Mouse (Mus musculus) CH12.LX (cell line): ENCODE measurements around the gene Sgpp1. TPM values are rescaled to one million over a fixed set of nuclear protein-coding genes. Genes with fewer than 3 reads are reported as not detected.

Source experiments
- DNase-seq: peaks from one replicate; pipeline ENCODE4 v3.0.0-alpha.2; 2013; ENCODE audit errors: extremely low read depth
- H3K27ac ChIP-seq: 2 replicates; pipeline ENCODE4 v1.5.1; 2012; ENCODE audit warnings: low read depth, mild to moderate bottlenecking, control low read depth, moderate library complexity; ENCODE audit not compliant: insufficient read depth
- H3K27me3 ChIP-seq: replicated peaks from 2 replicates; pipeline ENCODE3; 2012; ENCODE audit warnings: inconsistent platforms
- H3K36me3 ChIP-seq, 2 experiments: replicated peaks in 1 of 2; 2 replicates each; pipeline versions ENCODE3 to v1.6.1; 2012; ENCODE audit warnings: inconsistent platforms in 1 of 2, low read length in 1 of 2, mild to moderate bottlenecking in 1 of 2, mixed read lengths in 1 of 2, moderate library complexity in 1 of 2; ENCODE audit not compliant: control insufficient read depth in 1 of 2, insufficient read depth in 1 of 2
- H3K4me1 ChIP-seq, 2 experiments: 2 replicates each; pipeline ENCODE4 v1.6.1; 2012; ENCODE audit warnings: inconsistent platforms in 1 of 2, moderate library complexity in 1 of 2; ENCODE audit not compliant: insufficient read depth in 2 of 2, control insufficient read depth in 1 of 2
- H3K4me2 ChIP-seq: 2 replicates; pipeline ENCODE4 v1.6.1; 2012; ENCODE audit warnings: low read depth, mild to moderate bottlenecking, control low read depth; ENCODE audit not compliant: poor library complexity, insufficient read depth, severe bottlenecking
- H3K4me3 ChIP-seq, 3 experiments: fragments of 150-350 bp in 1 of 3; sonication (generic) in 1 of 3; replicated peaks in 1 of 3; 2 replicates each; pipeline versions ENCODE3 to v1.5.1; 2011 to 2012; ENCODE audit warnings: low read depth in 2 of 3, low read length in 2 of 3, mild to moderate bottlenecking in 2 of 3, moderate library complexity in 2 of 3, control low read depth in 1 of 3, improper control_type of control experiment in 1 of 3, inconsistent platforms in 1 of 3, mixed read lengths in 1 of 3; ENCODE audit not compliant: poor library complexity in 1 of 3
- H3K79me2 ChIP-seq: replicated peaks from 2 replicates; pipeline ENCODE4 v1.6.1; 2012; ENCODE audit warnings: mild to moderate bottlenecking, moderate library complexity; ENCODE audit not compliant: control insufficient read depth, poor library complexity, insufficient read depth, severe bottlenecking; ENCODE audit errors: extremely low read depth
- H3K9ac ChIP-seq: 2 replicates; pipeline ENCODE4 v1.6.1; 2012; ENCODE audit warnings: low read depth, mild to moderate bottlenecking, control low read depth, moderate library complexity; ENCODE audit not compliant: insufficient read depth
- H3K9me3 ChIP-seq: replicated peaks from 2 replicates; pipeline ENCODE3; 2012; ENCODE audit warnings: low read length, inconsistent platforms, mixed read lengths
- BHLHE40 ChIP-seq: IDR thresholded peaks from 2 replicates; pipeline ENCODE4 v1.6.1; 2011; ENCODE audit warnings: mild to moderate bottlenecking, low read depth, low read length, improper control_type of control experiment
- CHD1 ChIP-seq: IDR thresholded peaks from 2 replicates; pipeline ENCODE4 v1.6.1; 2012; ENCODE audit warnings: low read depth, low read length, improper control_type of control experiment, inconsistent platforms
- CHD2 ChIP-seq: IDR thresholded peaks from 2 replicates; pipeline ENCODE4 v1.6.1; 2011; ENCODE audit warnings: low read length, improper control_type of control experiment
- CTCF ChIP-seq, 2 experiments: IDR thresholded peaks in 1 of 2; conservative IDR thresholded peaks in 1 of 2; 2 replicates each; pipeline ENCODE4 v1.5.1; 2011 to 2012; ENCODE audit warnings: low read depth in 2 of 2, low read length in 2 of 2, improper control_type of control experiment in 1 of 2, inconsistent platforms in 1 of 2, mild to moderate bottlenecking in 1 of 2, moderate library complexity in 1 of 2
- E2F4 ChIP-seq: IDR thresholded peaks from 2 replicates; pipeline ENCODE4 v1.6.1; 2011; ENCODE audit warnings: low read depth, low read length, improper control_type of control experiment; ENCODE audit not compliant: insufficient replicate concordance
- ELF1 ChIP-seq: IDR thresholded peaks from 2 replicates; pipeline ENCODE4 v1.6.1; 2014; ENCODE audit warnings: low read depth, mild to moderate bottlenecking, inconsistent platforms, low read length, improper control_type of control experiment
- ETS1 ChIP-seq: conservative IDR thresholded peaks from 2 replicates; pipeline ENCODE4 v1.6.1; 2012; ENCODE audit warnings: low read depth, mild to moderate bottlenecking, inconsistent platforms, low read length, improper control_type of control experiment, moderate library complexity
- IRF4 ChIP-seq: IDR thresholded peaks from 2 replicates; pipeline ENCODE4 v1.6.1; 2014; ENCODE audit warnings: low read depth, mild to moderate bottlenecking, inconsistent platforms, low read length, improper control_type of control experiment
- JUND ChIP-seq: conservative IDR thresholded peaks from 2 replicates; pipeline ENCODE4 v1.6.1; 2011; ENCODE audit warnings: low read depth, low read length, improper control_type of control experiment
- MAFK ChIP-seq: IDR thresholded peaks from 2 replicates; pipeline ENCODE4 v1.6.1; 2011; ENCODE audit warnings: low read length, improper control_type of control experiment; ENCODE audit not compliant: insufficient replicate concordance
- MAX ChIP-seq: IDR thresholded peaks from 2 replicates; pipeline ENCODE4 v1.6.1; 2011; ENCODE audit warnings: low read length, improper control_type of control experiment
- MAZ ChIP-seq: IDR thresholded peaks from 2 replicates; pipeline ENCODE4 v1.6.1; 2012; ENCODE audit warnings: low read depth, mild to moderate bottlenecking, inconsistent platforms, low read length, improper control_type of control experiment, moderate library complexity
- MEF2A ChIP-seq: IDR thresholded peaks from 2 replicates; pipeline ENCODE4 v1.6.1; 2014; ENCODE audit warnings: low read depth, mild to moderate bottlenecking, inconsistent platforms, low read length, improper control_type of control experiment, borderline replicate concordance
- MYC ChIP-seq: IDR thresholded peaks from 2 replicates; pipeline ENCODE4 v1.6.1; 2011; ENCODE audit warnings: low read depth, mild to moderate bottlenecking, improper control_type of control experiment, low read length
- NELFE ChIP-seq: IDR thresholded peaks from 2 replicates; pipeline ENCODE4 v1.6.1; 2011; ENCODE audit warnings: low read depth, low read length, improper control_type of control experiment
- NRF1 ChIP-seq: IDR thresholded peaks from 2 replicates; pipeline ENCODE4 v1.6.1; 2014; ENCODE audit warnings: low read depth, mild to moderate bottlenecking, inconsistent platforms, low read length, improper control_type of control experiment, moderate library complexity
- PAX5 ChIP-seq: IDR thresholded peaks from 2 replicates; pipeline ENCODE4 v1.6.1; 2012; ENCODE audit warnings: low read length, inconsistent platforms, mixed read lengths
- POLR2AphosphoS2 ChIP-seq: IDR thresholded peaks from 2 replicates; pipeline ENCODE4 v1.6.1; 2011; ENCODE audit warnings: low read depth, low read length, improper control_type of control experiment
- RAD21 ChIP-seq: IDR thresholded peaks from 2 replicates; pipeline ENCODE4 v1.6.1; 2011; ENCODE audit warnings: low read depth, mild to moderate bottlenecking, low read length, improper control_type of control experiment, moderate library complexity
- RCOR1 ChIP-seq: conservative IDR thresholded peaks from 2 replicates; pipeline ENCODE4 v1.6.1; 2012; ENCODE audit warnings: low read depth, mild to moderate bottlenecking, inconsistent platforms, low read length, improper control_type of control experiment
- SIN3A ChIP-seq: IDR thresholded peaks from 2 replicates; pipeline ENCODE4 v1.6.1; 2012; ENCODE audit warnings: low read length, improper control_type of control experiment, inconsistent platforms
- SMC3 ChIP-seq: IDR thresholded peaks from 2 replicates; pipeline ENCODE4 v1.6.1; 2011; ENCODE audit warnings: low read depth, low read length, improper control_type of control experiment
- TBP ChIP-seq: conservative IDR thresholded peaks from 2 replicates; pipeline ENCODE4 v1.6.1; 2011; ENCODE audit warnings: low read depth, low read length, improper control_type of control experiment
- TCF12 ChIP-seq: IDR thresholded peaks from 2 replicates; pipeline ENCODE4 v1.6.1; 2014; ENCODE audit warnings: low read depth, mild to moderate bottlenecking, inconsistent platforms, low read length, improper control_type of control experiment
- UBTF ChIP-seq: IDR thresholded peaks from 2 replicates; pipeline ENCODE4 v1.6.1; 2012; ENCODE audit warnings: low read depth, mild to moderate bottlenecking, inconsistent platforms, low read length, improper control_type of control experiment, moderate library complexity
- USF2 ChIP-seq: conservative IDR thresholded peaks from 2 replicates; pipeline ENCODE4 v1.6.1; 2011; ENCODE audit warnings: low read depth, low read length, improper control_type of control experiment
- ZC3H11A ChIP-seq: IDR thresholded peaks from 2 replicates; pipeline ENCODE4 v1.6.1; 2012; ENCODE audit warnings: low read depth, mild to moderate bottlenecking, inconsistent platforms, low read length, improper control_type of control experiment
- ZKSCAN1 ChIP-seq: IDR thresholded peaks from 2 replicates; pipeline ENCODE4 v1.6.1; 2012; ENCODE audit warnings: low read depth, inconsistent platforms, low read length, improper control_type of control experiment, borderline replicate concordance
- ZNF384 ChIP-seq: IDR thresholded peaks from 2 replicates; pipeline ENCODE4 v1.6.1; 2012; ENCODE audit warnings: low read depth, low read length, improper control_type of control experiment, inconsistent platforms
- dilution Hi-C: fragments of 300-500 bp; cut with MboI; formaldehyde crosslinking; loops from 2 replicates; pipeline ENCODE4 v1.14.3; 2020; ENCODE audit warnings: low sequenced_read_pairs; ENCODE audit not compliant: extremely low pct_unique_long_range_greater_than_20kb, extremely low pct_ligation_motif_present
- in situ Hi-C: fragments of 300-500 bp; cut with MboI; formaldehyde crosslinking; loops from 3 replicates; pipeline ENCODE4 v1.14.3; 2019; ENCODE audit warnings: low sequenced_read_pairs, low pct_ligation_motif_present, low pct_unique_long_range_greater_than_20kb, mixed read lengths
- polyA plus RNA-seq: library from polyadenylated mRNA; unstranded; fragments of >175 nt; gene quantifications from 2 replicates; pipeline ENCODE4 v1.2.1, GENCODE M21; 2012; ENCODE audit warnings: low read depth; ENCODE audit not compliant: insufficient read length
- total RNA-seq, 2 experiments: library from RNA; depleted of rRNA; stranded (reverse); fragments of 300-350 nt in 1 of 2; fragments of >200 nt in 1 of 2; gene quantifications; 2 replicates each; pipeline ENCODE4 v1.2.3; 2012 to 2014

Sgpp1 gene
- total and polyA plus RNA-seq, 3 experiments = 17.3 to 43.9 (median 23.6) TPM

GRCm38 (mm10) chr12:75726349-75726861, 9.1 kb downstream of the Sgpp1 start (continued):
- TF ChIP-seq MAZ (peak; percentile 66), ELF1 (peak; percentile 60), TCF12 (peak; percentile 77; the same call in 1 of the 2 replicates), MYC (no peak), ZC3H11A (no peak), PAX5 (no peak), SMC3 (no peak), MAX (peak; percentile 27), IRF4 (peak; percentile 86), NELFE (peak; percentile 62), USF2 (no peak), MEF2A (no peak), POLR2AphosphoS2 (peak; percentile 57; the same call in 1 of the 2 replicates), CTCF (conservative IDR thresholded peaks at IDR 0.05 in 1 of 2, IDR thresholded peaks at IDR 0.05 in 1 of 2; ENCODE audit: low read depth in 2 of 2, low read length in 2 of 2) (no peak), ETS1 (peak; percentile 38; the same call in 1 of the 2 replicates), TBP (peak; percentile 87), CHD2 (peak; percentile 70; the same call in 1 of the 2 replicates), UBTF (no peak), E2F4 (no peak)

GRCm38 (mm10) chr12:75724621-75725324, 10.8 kb downstream of the Sgpp1 start:
- dilution Hi-C loops (no loop called here), in situ Hi-C loops (no loop called here)
- TF ChIP-seq ZKSCAN1 (no peak), NRF1 (no peak), RCOR1 (no peak), MAFK (no peak), E2F4 (no peak), ELF1 (no peak), MAZ (no peak), BHLHE40 (no peak), IRF4 (no peak), POLR2AphosphoS2 (no peak), ZC3H11A (no peak), MEF2A (no peak), RAD21 (no peak), CHD1 (no peak), ZNF384 (no peak), SMC3 (no peak), CTCF (conservative IDR thresholded peaks at IDR 0.05 in 1 of 2, IDR thresholded peaks at IDR 0.05 in 1 of 2; ENCODE audit: low read depth in 2 of 2, low read length in 2 of 2) (no peak), JUND (no peak), SIN3A (no peak), MAX (no peak)
- no peak overlapping the region for H3K27ac ChIP-seq
- H3K4me3 ChIP-seq = no peak overlapping the region
- peaks cover 13 to 45% of the 10 kb centered on the region in 2 experiments for H3K36me3 ChIP-seq
- no peak overlapping the region for H3K4me2 ChIP-seq
- no peaks in the 10 kb centered on the region for H3K27me3 ChIP-seq
- H3K9me3 ChIP-seq = peaks cover 4% of the 10 kb centered on the region
- DNase-seq = no peak
- H3K4me1 ChIP-seq = peaks cover 0 to 19% of the 10 kb centered on the region in 2 experiments; a peak in 2 of 4 replicates
- H3K9ac ChIP-seq = no peak overlapping the region
- peaks cover 11% of the 10 kb centered on the region for H3K79me2 ChIP-seq
